Mouse (Mus musculus) lung, postnatal 14 days (tissue): ENCODE data around the gene Usp2.

Source experiments
- DNase-seq: peaks from one replicate; pipeline ENCODE4 v3.0.0; 2021

The Usp2 gene

GRCm38 (mm10) chr9:44076764-44077120 is 9.9 kb downstream of the Usp2 start:
- DNase-seq, result peak; percentile 71

- no peak for DNase-seq
Observed at GRCm38 (mm10) chr9:44077266-44077910, 10.6 kb downstream of the Usp2 start.

- DNase-seq, result no peak
Observed at GRCm38 (mm10) chr9:44078136-44078797, 11.4 kb downstream of the Usp2 start.

GRCm38 (mm10) chr9:44078955-44079756 is 12.3 kb downstream of the Usp2 start:
- DNase-seq, result peak; percentile 83

GRCm38 (mm10) chr9:44079997-44080780 is 13.4 kb downstream of the Usp2 start:
- no peak for DNase-seq

- DNase-seq, result no peak
Observed at GRCm38 (mm10) chr9:44080953-44081352, 14.1 kb downstream of the Usp2 start.

- DNase-seq, result no peak
Observed at GRCm38 (mm10) chr9:44081581-44081980, 14.8 kb downstream of the Usp2 start.

- DNase-seq, result no peak
Observed at GRCm38 (mm10) chr9:44082266-44082665, 15.4 kb downstream of the Usp2 start.

- no peak for DNase-seq
Observed at GRCm38 (mm10) chr9:44083392-44084121, 16.7 kb downstream of the Usp2 start.

- no peak for DNase-seq
Observed at GRCm38 (mm10) chr9:44084236-44084635, 17.4 kb downstream of the Usp2 start.

- DNase-seq, result peak; percentile 98
Observed at GRCm38 (mm10) chr9:44084659-44085229, 17.9 kb downstream of the Usp2 start.

GRCm38 (mm10) chr9:44085276-44085675 is 18.5 kb downstream of the Usp2 start:
- DNase-seq, result no peak

- no peak for DNase-seq
Observed at GRCm38 (mm10) chr9:44085741-44086665, 19.2 kb downstream of the Usp2 start.

- no peak for DNase-seq
Observed at GRCm38 (mm10) chr9:44086960-44087359, 20.1 kb downstream of the Usp2 start.

GRCm38 (mm10) chr9:44087761-44088455 is 21.1 kb downstream of the Usp2 start:
- no peak for DNase-seq

GRCm38 (mm10) chr9:44088877-44089608 is 22.2 kb downstream of the Usp2 start:
- DNase-seq, result no peak

- DNase-seq, result peak; percentile 81
Observed at GRCm38 (mm10) chr9:44093612-44094503, 27.0 kb downstream of the Usp2 start.

GRCm38 (mm10) chr9:44094737-44095136 is 27.9 kb downstream of the Usp2 start:
- no peak for DNase-seq
